Mouse (Mus musculus) testis, postnatal 14 days (tissue): ENCODE results near the gene Cfap54.

Experiments
- DNase-seq: peaks from one replicate; pipeline ENCODE4 v3.0.0; 2021; ENCODE audit warnings: low spot score

Gene Cfap54

DNA sequence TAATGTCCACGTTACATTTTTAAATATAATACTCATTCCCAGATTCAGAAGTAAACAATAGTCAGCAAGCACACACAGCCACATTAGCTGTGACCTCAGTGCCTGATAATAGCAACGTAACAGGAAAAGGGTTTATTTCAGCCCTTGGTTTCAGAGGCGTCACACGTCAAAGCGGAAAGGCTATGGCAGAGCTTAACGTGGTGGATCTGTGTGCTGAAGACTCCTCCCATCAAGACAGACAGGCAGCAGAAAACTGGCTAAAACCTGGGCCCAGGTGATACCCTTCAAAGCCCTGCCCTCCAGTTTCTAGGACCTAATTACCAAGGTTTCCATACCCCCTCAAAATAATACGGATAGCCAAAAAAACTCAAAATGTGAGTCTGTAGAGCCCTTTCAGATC, 16.0 kb upstream of the Cfap54 start:
- DNase-seq: no peak

GRCm38 (mm10) chr10:93095827-93096226, 14.4 kb upstream of the Cfap54 start:
- no peak for DNase-seq

- DNase-seq: no peak
Observed at GRCm38 (mm10) chr10:93094957-93095580, 13.7 kb upstream of the Cfap54 start.

GRCm38 (mm10) chr10:93091928-93092327, 10.5 kb upstream of the Cfap54 start:
- DNase-seq: no peak

GRCm38 (mm10) chr10:93090241-93090640, 8.8 kb upstream of the Cfap54 start:
- DNase-seq: no peak

- no peak for DNase-seq
Observed at GRCm38 (mm10) chr10:93088396-93089048, 7.1 kb upstream of the Cfap54 start.

GRCm38 (mm10) chr10:93087504-93087903, 6.1 kb upstream of the Cfap54 start:
- DNase-seq: no peak

- no peak for DNase-seq
Observed at GRCm38 (mm10) chr10:93083963-93084340, 2.5 kb upstream of the Cfap54 start.

- no peak for DNase-seq
Observed at GRCm38 (mm10) chr10:93083198-93083962, 2.0 kb upstream of the Cfap54 start.

DNA sequence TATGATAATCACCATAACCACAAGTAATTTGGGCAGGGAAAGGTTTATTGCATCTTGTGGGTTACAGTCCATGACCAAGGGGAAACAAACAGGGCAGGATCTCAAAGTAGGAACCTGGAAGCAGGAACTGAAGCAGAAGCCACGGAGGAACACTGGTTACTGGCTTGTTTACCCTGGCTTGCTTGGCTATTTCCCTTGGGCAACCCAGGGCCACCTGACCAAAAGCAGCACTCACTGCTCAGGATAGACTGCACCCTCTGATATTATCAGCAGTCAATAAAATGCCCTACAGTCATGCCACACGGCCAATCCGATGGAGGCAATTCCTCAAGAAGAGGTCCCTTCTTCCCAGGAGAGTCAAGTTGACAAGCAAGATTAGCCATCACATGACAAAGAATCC, 1.9 kb downstream of the Cfap54 start:
- no peak for DNase-seq

DNA sequence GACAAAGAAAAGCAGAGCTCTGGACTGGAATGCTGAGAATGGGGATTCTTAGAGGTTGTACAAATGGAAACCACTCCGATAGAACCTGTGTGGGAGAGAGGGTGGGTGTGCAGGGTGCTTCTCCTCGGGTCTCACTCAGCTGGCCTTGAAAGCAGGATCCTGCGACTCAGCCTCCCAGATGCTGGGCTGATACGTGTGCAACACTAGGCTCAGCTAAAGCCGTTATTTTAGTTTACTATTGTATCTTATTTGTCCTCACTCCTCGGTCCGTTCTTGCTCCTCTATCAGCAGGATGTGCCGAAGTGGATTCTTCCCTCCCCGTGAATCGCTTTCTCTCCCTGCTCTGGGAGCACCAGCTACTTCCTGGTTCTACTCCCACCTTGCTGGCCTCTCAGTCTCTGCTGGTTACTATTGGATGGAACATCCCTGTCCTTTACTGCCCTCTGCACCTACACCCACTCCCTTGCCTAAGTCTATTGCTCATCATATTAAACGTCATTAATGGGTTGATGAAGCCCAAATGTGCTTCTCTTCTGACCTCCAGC, 3.4 kb downstream of the Cfap54 start:
- peak; percentile 42 for DNase-seq

- DNase-seq: no peak
Observed at GRCm38 (mm10) chr10:93076376-93076775, 5.0 kb downstream of the Cfap54 start.

GRCm38 (mm10) chr10:93075856-93076255, 5.6 kb downstream of the Cfap54 start:
- DNase-seq: no peak

DNA sequence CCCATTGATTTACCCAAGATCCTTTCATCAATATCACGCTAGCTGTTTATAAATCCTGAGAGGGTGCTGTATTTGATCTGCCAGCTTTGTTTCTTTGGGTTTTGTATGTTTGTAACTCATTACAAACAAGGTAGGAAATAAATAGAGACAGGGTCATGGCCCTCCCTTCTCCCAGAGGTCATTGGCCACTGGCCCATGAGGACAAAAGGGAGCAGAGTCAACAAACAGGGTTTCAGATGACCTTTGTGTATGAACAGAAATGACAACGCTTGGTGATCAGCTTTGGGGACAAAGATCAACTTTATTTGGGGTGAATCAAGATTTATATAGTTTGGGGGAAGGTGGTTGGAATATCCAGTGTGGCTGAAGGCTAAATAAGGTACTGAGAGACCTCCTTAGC, 8.6 kb downstream of the Cfap54 start:
- DNase-seq: no peak

- no peak for DNase-seq
Observed at GRCm38 (mm10) chr10:93071753-93072152, 9.7 kb downstream of the Cfap54 start.

- peak; percentile 46 for DNase-seq
Observed at GRCm38 (mm10) chr10:93070121-93070898, 11.1 kb downstream of the Cfap54 start.

GRCm38 (mm10) chr10:93069721-93070120, 11.7 kb downstream of the Cfap54 start:
- DNase-seq: no peak

GRCm38 (mm10) chr10:93069041-93069679, 12.3 kb downstream of the Cfap54 start:
- no peak for DNase-seq

DNA sequence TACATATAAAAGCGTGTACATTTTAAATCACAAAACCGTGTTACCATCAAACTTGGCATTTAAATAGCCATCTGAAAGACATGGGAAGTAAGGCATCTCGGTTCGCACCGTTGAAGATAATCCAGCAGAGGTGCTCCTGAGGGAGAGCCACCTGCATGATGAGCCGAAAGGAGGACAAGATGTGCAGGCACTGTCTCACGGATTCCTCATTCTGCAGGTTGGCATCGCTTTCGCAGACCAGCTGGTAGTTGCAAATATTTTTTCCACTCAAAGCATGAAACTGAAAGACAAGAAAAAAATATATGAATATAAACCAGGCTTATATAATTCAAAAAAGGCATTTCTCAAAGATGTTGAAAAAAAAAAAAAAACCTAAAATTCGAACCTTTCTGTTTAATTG, 16.4 kb downstream of the Cfap54 start:
- no peak for DNase-seq

DNA sequence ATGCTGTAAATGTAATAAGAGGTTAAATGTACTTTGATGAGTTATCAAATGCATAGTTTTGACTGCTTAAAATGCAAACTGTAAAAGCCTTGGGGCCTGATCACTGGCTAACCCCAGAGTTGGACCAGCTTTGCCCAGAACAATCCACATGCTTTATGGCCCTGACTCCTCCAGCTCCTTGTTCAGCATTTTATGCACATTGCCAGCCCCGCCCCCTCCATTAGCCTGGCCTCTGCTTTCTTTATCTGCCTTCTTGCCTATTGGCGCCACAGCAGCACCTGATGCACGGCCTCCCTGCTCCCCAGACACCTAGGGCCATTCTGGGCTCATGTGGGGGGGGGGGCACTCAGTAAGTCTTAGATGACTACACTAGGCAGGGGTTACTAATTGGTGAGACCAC, 17.8 kb downstream of the Cfap54 start:
- no peak for DNase-seq

DNA sequence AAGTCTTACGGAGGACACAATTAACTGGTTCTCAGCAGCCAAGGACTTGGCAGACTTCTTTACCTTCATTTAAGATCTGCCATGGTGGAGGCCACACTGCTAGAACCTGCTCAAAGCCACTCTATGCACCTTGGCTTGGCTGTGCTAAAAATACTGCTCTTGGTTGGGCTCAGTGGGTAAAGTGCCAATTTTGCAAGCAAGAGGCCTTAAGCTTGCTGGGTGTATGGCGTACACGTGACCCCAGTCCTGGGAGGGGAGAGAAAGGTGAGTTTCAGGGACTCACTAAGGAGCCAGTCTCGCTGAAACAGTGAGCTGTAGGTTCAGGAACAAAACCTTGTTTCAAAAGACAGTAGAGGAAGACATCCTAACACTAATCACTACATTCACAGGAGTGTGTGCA, 19.0 kb downstream of the Cfap54 start:
- DNase-seq: no peak

DNA sequence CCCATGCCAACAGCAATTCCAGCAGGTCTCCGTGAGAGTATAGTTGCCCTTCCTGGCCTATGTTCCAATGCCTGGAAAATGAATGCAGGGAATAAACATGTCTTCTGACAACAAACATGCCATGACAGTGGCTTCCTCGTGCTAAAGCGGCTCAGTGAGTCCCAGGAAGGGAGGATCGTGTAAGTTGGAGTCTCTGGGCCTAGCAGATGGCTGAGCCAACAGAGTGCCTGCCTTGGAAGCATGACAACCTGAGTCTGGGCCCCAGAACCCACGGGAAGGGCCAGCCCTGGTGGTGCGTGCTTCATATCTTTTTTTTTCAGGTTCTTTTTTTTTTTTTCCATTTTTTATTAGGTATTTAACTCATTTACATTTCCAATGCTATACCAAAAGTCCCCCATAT, 27.6 kb downstream of the Cfap54 start:
- DNase-seq: no peak
